Mouse (Mus musculus) hindbrain, embryonic 10.5 days (tissue): Measurements from ENCODE around the gene Cacna1g. TPM values are rescaled to one million over a fixed set of nuclear protein-coding genes. Genes with fewer than 3 reads are reported as not detected.
A peak's percentile ranks its signal among the peaks of the same experiment; 100 is the strongest.
"Not testable (repeated sequence)": the region's sequence is repeated elsewhere in the genome, so short reads cannot be mapped to it uniquely, and the experiment has no call there.

Source experiments
- DNase-seq: peaks from one replicate; pipeline ENCODE4 v3.0.0-alpha.2; 2017; ENCODE audit warnings: low spot score
- H3K27ac ChIP-seq: fragments of 300-500 bp; sonication (generic); 2 replicates; pipeline ENCODE4 v1.5.1; 2016; ENCODE audit warnings: mild to moderate bottlenecking, moderate library complexity
- H3K27me3 ChIP-seq: fragments of 300-500 bp; sonication (generic); 2 replicates; pipeline ENCODE4 v1.6.1; 2016; ENCODE audit warnings: mild to moderate bottlenecking; ENCODE audit not compliant: poor library complexity, insufficient read depth, severe bottlenecking
- H3K36me3 ChIP-seq: fragments of 300-500 bp; sonication (generic); 2 replicates; pipeline ENCODE4 v1.6.1; 2016; ENCODE audit warnings: mild to moderate bottlenecking, moderate library complexity
- H3K4me1 ChIP-seq: fragments of 300-500 bp; sonication (generic); replicated peaks from 2 replicates; pipeline ENCODE4 v1.6.1; 2016; ENCODE audit warnings: mild to moderate bottlenecking
- H3K4me3 ChIP-seq: fragments of 300-500 bp; sonication (generic); 2 replicates; pipeline ENCODE4 v1.5.1; 2016; ENCODE audit warnings: mild to moderate bottlenecking, moderate library complexity
- H3K9me3 ChIP-seq: fragments of 300-500 bp; sonication (generic); 2 replicates; pipeline ENCODE4 v1.6.1; 2016; ENCODE audit warnings: mild to moderate bottlenecking, moderate library complexity
- WGBS: fragments of 180-500 bp; shearing (Covaris S2); methylation state at CpG from one replicate; pipeline ENCODE4 v1.1.7; 2016; 5-methylcytosine and 5-hydroxymethylcytosine counted together
- polyA plus RNA-seq: library from polyadenylated mRNA; unstranded; fragments of >200 nt; fragmentation: Nextera tagmentation; extraction: Ambion mirVana; gene quantifications from 2 replicates; pipeline ENCODE4 v1.2.1, GENCODE M21; 2016

The Cacna1g gene
- polyA plus RNA-seq, 1 experiment from 2014 or later: 7.7 TPM

- Histone ChIP-seq H3K9me3 (no peaks in the 10 kb centered on the region), H3K27me3 (peaks cover 31% of the 10 kb centered on the region), H3K4me3 (no peak overlapping the region), H3K27ac (peak overlapping the region; percentile 81), H3K36me3 (peaks cover 32% of the 10 kb centered on the region), H3K4me1 (peaks cover 74% of the 10 kb centered on the region)
- DNase-seq: peak; percentile 59
- WGBS: 42% methylated on average over 11 of the region's 11 CpGs
These were observed 66.1 kb downstream of the Cacna1g start for GRCm38 (mm10) chr11:94407803-94408321.

- WGBS: 62% methylated on average over 6 of the region's 6 CpGs
- DNase-seq: no peak
- 0 out of 2 replicates have a peak overlapping the region, but pooled peaks have one; percentile 29 for H3K27ac ChIP-seq
- no peak overlapping the region for H3K4me3 ChIP-seq
- H3K27me3 ChIP-seq: peaks cover 31% of the 10 kb centered on the region
- peaks cover 17% of the 10 kb centered on the region for H3K36me3 ChIP-seq
- H3K4me1 ChIP-seq: peaks cover 56% of the 10 kb centered on the region
- H3K9me3 ChIP-seq: no peaks in the 10 kb centered on the region
These were observed 68.7 kb downstream of the Cacna1g start for GRCm38 (mm10) chr11:94405348-94405747.

- H3K9me3 ChIP-seq: no peaks in the 10 kb centered on the region
- peak; percentile 73 for DNase-seq
- no peak overlapping the region for H3K27ac ChIP-seq
- no peak overlapping the region for H3K4me3 ChIP-seq
- peaks cover 54% of the 10 kb centered on the region for H3K4me1 ChIP-seq
- 26% methylated on average over 11 of the region's 11 CpGs for WGBS
- peaks cover 11% of the 10 kb centered on the region for H3K36me3 ChIP-seq
- H3K27me3 ChIP-seq: peaks cover 31% of the 10 kb centered on the region
These were observed 69.2 kb downstream of the Cacna1g start for GRCm38 (mm10) chr11:94404641-94405260.

GRCm38 (mm10) chr11:94404178-94404577, 69.8 kb downstream of the Cacna1g start:
- Histone ChIP-seq H3K36me3 (peaks cover 5% of the 10 kb centered on the region), H3K4me1 (peaks cover 48% of the 10 kb centered on the region), H3K27me3 (peaks cover 27% of the 10 kb centered on the region), H3K27ac (no peak overlapping the region), H3K9me3 (no peaks in the 10 kb centered on the region), H3K4me3 (no peak overlapping the region)
- DNase-seq: no peak
- WGBS: 67% methylated on average over 5 of the region's 5 CpGs

DNA sequence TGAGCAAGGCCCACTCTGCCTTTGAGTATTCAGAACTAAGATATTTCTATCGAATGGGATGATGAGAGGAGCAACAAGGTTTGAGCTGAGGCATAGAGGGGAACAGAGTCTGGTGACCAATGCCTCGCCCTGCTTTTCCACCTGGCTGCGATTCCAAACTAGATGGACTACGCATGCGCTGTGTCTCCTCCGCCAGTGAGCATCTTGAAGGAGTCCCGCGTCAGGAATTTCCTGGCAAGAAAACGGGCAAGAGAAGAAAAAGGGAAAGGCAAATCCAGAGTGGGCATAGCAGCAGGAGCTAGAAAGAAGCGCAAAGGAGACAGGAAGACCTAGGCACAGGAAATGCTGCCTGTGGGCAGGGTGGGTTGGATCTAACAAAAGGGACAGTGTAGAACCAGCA, 70.2 kb downstream of the Cacna1g start:
- Histone ChIP-seq H3K4me3 (no peak overlapping the region), H3K4me1 (peaks cover 44% of the 10 kb centered on the region)
- WGBS: 85% methylated on average over 10 of the region's 10 CpGs

GRCm38 (mm10) chr11:94402731-94403130, 71.3 kb downstream of the Cacna1g start:
- Histone ChIP-seq H3K36me3 (no peaks in the 10 kb centered on the region), H3K4me3 (no peak overlapping the region), H3K9me3 (no peaks in the 10 kb centered on the region), H3K27me3 (peaks cover 22% of the 10 kb centered on the region), H3K27ac (no peak overlapping the region), H3K4me1 (peaks cover 37% of the 10 kb centered on the region)
- 82% methylated on average over 5 of the region's 5 CpGs for WGBS
- DNase-seq: no peak

More for the DNA sequence above, 70.2 kb downstream of the Cacna1g start:
- H3K27ac ChIP-seq: no peak overlapping the region
- DNase-seq: no peak
- no peaks in the 10 kb centered on the region for H3K9me3 ChIP-seq
- H3K36me3 ChIP-seq: peaks cover under 1% of the 10 kb centered on the region
- H3K27me3 ChIP-seq: peaks cover 23% of the 10 kb centered on the region

DNA sequence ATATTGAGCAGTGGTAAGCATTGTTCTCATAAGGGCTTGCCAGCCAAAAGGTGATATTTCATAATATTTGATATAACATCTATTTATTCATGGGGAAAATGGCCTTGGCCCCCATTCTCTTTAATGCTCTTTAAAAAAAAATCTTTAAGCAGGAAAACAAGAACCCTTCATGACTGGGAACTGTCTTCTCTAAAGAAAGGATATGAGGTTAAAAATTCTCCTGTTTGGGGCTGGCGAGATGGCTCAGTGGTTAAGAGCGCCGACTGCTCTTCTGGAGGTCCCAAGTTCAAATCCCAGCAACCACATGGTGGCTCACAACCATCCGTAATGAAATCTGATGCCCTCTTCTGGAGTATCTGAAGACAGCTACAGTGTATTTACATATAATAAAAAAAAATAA, 72.0 kb downstream of the Cacna1g start:
- peaks cover 22% of the 10 kb centered on the region for H3K27me3 ChIP-seq
- not testable (repeated sequence) for DNase-seq, H3K4me3 ChIP-seq, H3K9me3 ChIP-seq, H3K27ac ChIP-seq, H3K36me3 ChIP-seq
- H3K4me1 ChIP-seq: peaks cover 30% of the 10 kb centered on the region
- 85% methylated on average over 4 of the region's 4 CpGs for WGBS

DNA sequence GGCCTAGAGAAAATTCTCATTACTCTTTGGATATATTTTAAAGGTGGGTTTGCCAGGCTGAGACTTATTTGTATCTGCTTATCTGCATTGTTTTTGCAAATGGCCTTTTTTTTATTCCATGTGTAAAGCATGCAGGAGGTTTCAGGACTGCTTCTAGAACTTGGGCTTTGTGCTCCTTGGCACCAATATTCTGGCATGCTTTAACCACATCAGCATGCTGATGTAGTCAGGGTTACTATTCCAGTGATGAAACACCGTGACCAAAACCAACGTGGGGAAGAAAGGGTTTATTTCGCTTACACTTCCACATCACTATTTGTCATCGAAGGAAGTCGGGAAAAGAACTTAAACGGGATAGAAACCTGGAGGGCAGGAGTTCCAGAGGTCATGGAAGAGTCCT, 73.0 kb downstream of the Cacna1g start:
- no peak for DNase-seq
- H3K36me3 ChIP-seq: no peaks in the 10 kb centered on the region
- H3K4me1 ChIP-seq: peaks cover 21% of the 10 kb centered on the region
- no peak overlapping the region for H3K4me3 ChIP-seq
- H3K27me3 ChIP-seq: peaks cover 13% of the 10 kb centered on the region
- no peaks in the 10 kb centered on the region for H3K9me3 ChIP-seq
- 77% methylated on average over 6 of the region's 6 CpGs for WGBS
- H3K27ac ChIP-seq: no peak overlapping the region

- no peaks in the 10 kb centered on the region for H3K36me3 ChIP-seq
- no peak for DNase-seq
- peaks cover 10% of the 10 kb centered on the region for H3K4me1 ChIP-seq
- WGBS: 91% methylated on average over 7 of the region's 7 CpGs
- H3K27ac ChIP-seq: no peak overlapping the region
- H3K9me3 ChIP-seq: no peaks in the 10 kb centered on the region
- H3K4me3 ChIP-seq: no peak overlapping the region
- H3K27me3 ChIP-seq: peaks cover 43% of the 10 kb centered on the region
These were observed 79.9 kb downstream of the Cacna1g start for GRCm38 (mm10) chr11:94394107-94394506.

DNA sequence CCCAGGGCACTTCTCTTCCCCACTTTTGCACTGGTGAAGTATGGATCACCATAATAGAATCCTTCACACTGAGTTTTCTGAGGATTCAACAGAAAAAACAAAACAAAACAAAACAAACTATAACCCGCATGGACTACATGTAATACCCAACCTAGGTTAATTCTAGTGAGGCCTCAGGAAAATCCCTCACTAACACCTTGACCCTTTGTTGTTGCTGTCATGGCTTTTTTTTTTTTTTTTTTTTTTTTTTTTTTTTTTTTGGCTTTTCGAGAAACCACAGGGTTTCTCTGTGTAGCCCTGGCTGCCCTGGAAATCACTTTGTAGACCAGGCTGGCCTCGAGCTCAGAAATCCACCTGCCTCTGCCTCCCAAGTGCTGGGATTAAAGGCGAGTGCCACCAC, 80.5 kb downstream of the Cacna1g start:
- Histone ChIP-seq H3K4me1 (peaks cover 10% of the 10 kb centered on the region), H3K27me3 (peaks cover 43% of the 10 kb centered on the region)
- H3K36me3 ChIP-seq, H3K4me3 ChIP-seq, H3K9me3 ChIP-seq, DNase-seq, H3K27ac ChIP-seq: not testable (repeated sequence)
- 79% methylated on average over 4 of the region's 4 CpGs for WGBS

- Histone ChIP-seq H3K9me3 (no peaks in the 10 kb centered on the region), H3K27ac (peak within 1 kb of the TSS; percentile 59; the same call in 1 of the 2 replicates), H3K36me3 (no peaks in the 10 kb centered on the region), H3K27me3 (peaks cover 43% of the 10 kb centered on the region), H3K4me3 (peak within 1 kb of the TSS; percentile 42), H3K4me1 (peaks cover 10% of the 10 kb centered on the region)
- DNase-seq: peak; percentile 18
- WGBS: 13% methylated on average over 20 of the region's 20 CpGs
These were observed 81.3 kb downstream of the Cacna1g start, which contains the start of gene Abcc3 for GRCm38 (mm10) chr11:94392672-94393109. Gene Abcc3, minus strand, starts transcription at chr11:94392997.

DNA sequence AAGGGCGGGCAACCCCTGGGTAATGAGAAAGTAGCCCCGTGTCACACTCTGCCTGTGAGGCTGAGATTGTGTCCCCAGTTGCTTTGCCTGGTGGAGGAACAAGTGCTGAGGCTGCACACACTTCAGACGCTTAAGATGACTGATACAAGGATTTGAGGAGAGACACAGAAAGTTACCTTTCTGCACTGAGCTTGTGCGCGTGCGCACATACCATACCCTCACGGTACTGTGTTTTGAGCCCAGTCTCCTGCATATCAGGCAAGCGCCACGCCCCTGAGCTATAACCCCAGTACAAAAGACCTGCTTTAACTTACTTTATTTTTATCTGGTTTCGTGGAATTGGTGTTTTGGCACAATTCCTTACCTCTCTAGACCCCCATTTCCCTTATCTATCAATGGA, 82.3 kb downstream of the Cacna1g start:
- H3K27me3 ChIP-seq: peaks cover 43% of the 10 kb centered on the region
- H3K36me3 ChIP-seq: no peaks in the 10 kb centered on the region
- DNase-seq: no peak
- peaks cover 13% of the 10 kb centered on the region for H3K4me1 ChIP-seq
- no peaks in the 10 kb centered on the region for H3K9me3 ChIP-seq
- H3K27ac ChIP-seq: no peak overlapping the region
- no peak overlapping the region for H3K4me3 ChIP-seq
- WGBS: 89% methylated on average over 10 of the region's 10 CpGs

- H3K4me3 ChIP-seq: no peak overlapping the region
- H3K27ac ChIP-seq: no peak overlapping the region
- no peaks in the 10 kb centered on the region for H3K36me3 ChIP-seq
- H3K4me1 ChIP-seq: peaks cover 22% of the 10 kb centered on the region
- no peaks in the 10 kb centered on the region for H3K9me3 ChIP-seq
- no peak for DNase-seq
- 89% methylated on average over 6 of the region's 6 CpGs for WGBS
- H3K27me3 ChIP-seq: peaks cover 43% of the 10 kb centered on the region
These were observed 83.2 kb downstream of the Cacna1g start for GRCm38 (mm10) chr11:94390825-94391224.
